Mouse (Mus musculus): ENCODE data around the gene Csf2. TPM values are rescaled to one million over a fixed set of nuclear protein-coding genes. Genes with fewer than 3 reads are reported as not detected.

The Csf2 gene
- polyA plus RNA-seq, 1 experiment = not detected

DNA sequence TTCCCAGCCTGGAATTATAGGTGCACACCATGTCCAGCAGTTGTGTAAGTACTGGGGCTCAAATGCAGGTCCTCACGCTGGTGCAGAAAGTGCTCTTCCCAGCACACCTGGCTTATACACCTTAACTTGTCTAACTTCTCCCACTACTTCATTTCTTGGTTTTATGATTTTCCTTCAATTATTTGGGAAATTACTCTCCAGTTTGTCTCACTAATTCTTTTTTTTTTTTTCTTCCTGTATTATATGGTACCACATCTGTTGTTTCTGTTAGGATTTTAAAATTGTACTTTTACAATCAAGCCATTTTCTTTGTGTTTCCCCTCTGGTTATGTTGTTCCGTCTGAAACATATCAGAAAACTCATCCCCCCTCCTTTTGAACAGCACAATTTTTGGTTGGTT is 44.7 kb downstream of the Csf2 start:
- Histone ChIP-seq H3K4me3 (no peak overlapping the region), H3K4me2 (ENCODE audit: low read depth) (no peak overlapping the region), H3K79me2 (ENCODE audit: control insufficient read depth, insufficient read depth) (no peaks in the 10 kb centered on the region), H3K27me3 (ENCODE audit: control insufficient read depth, insufficient read depth, insufficient read length) (no peaks in the 10 kb centered on the region), H3ac (ENCODE audit: control insufficient read depth, insufficient read length) (no peak overlapping the region), H3K36me3 (ENCODE audit: control insufficient read depth, insufficient read depth) (no peaks in the 10 kb centered on the region)
- TF ChIP-seq USF1 (IDR thresholded peaks at IDR 0.05; ENCODE audit: low read depth) (no peak), TCF12 (IDR thresholded peaks at IDR 0.05; ENCODE audit: insufficient read depth, poor library complexity, severe bottlenecking) (no peak), MAX (IDR thresholded peaks at IDR 0.05; ENCODE audit: low read depth) (no peak), E2F4 (IDR thresholded peaks at IDR 0.05; ENCODE audit: insufficient read depth) (no peak), MYOD1 (IDR thresholded peaks at IDR 0.05; ENCODE audit: control insufficient read depth in 1 of 3, insufficient read length in 2 of 3, low read depth in 2 of 3) (no peak), POLR2A (IDR thresholded peaks at IDR 0.05; ENCODE audit: insufficient read length, low read depth) (no peak), POLR2AphosphoS2 (IDR thresholded peaks at IDR 0.05; ENCODE audit: insufficient read length, low read depth) (no peak), REST (IDR thresholded peaks at IDR 0.05; ENCODE audit: insufficient read depth, insufficient read length) (no peak), MYOG (IDR thresholded peaks at IDR 0.05; ENCODE audit: control insufficient read depth in 1 of 3, insufficient read depth in 1 of 3, insufficient read length in 2 of 3, low read depth in 2 of 3) (no peak), CEBPB (IDR thresholded peaks at IDR 0.05; ENCODE audit: insufficient read depth, poor library complexity, severe bottlenecking) (no peak)

DNA sequence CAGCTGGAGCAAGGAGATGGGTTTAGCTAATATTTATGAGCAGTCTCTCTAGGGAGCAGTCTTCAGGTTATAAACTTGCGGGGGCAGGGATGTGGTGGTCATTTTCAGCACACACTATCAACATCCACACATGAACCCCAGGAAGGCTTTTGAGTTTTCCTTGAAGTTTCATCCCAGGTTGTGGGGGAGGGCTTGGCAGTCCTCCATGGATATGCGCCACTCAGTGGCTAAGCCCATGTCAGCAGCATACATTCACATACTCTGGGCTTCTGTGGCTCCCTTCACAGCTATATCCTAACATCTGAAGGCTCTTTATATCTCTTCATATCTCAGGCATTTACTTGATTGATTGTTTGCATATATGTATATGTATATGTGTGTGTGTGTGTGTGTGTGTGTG is 46.3 kb downstream of the Csf2 start:
- no peak overlapping the region for H3K4me2 ChIP-seq (ENCODE audit: low read depth)
- no peaks in the 10 kb centered on the region for H3K27me3 ChIP-seq (ENCODE audit: control insufficient read depth, insufficient read depth, insufficient read length)
- H3K79me2 ChIP-seq (ENCODE audit: control insufficient read depth, insufficient read depth) = no peaks in the 10 kb centered on the region
- H3K4me3 ChIP-seq = no peak overlapping the region
- no peaks in the 10 kb centered on the region for H3K36me3 ChIP-seq (ENCODE audit: control insufficient read depth, insufficient read depth)
- TF ChIP-seq CEBPB (IDR thresholded peaks at IDR 0.05; ENCODE audit: insufficient read depth, poor library complexity, severe bottlenecking) (no peak), MAX (IDR thresholded peaks at IDR 0.05; ENCODE audit: low read depth) (no peak), SRF (IDR thresholded peaks at IDR 0.05; ENCODE audit: control insufficient read depth, insufficient read length, low read depth) (no peak), REST (IDR thresholded peaks at IDR 0.05; ENCODE audit: insufficient read depth, insufficient read length) (no peak), TCF12 (IDR thresholded peaks at IDR 0.05; ENCODE audit: insufficient read depth, poor library complexity, severe bottlenecking) (no peak), E2F4 (IDR thresholded peaks at IDR 0.05; ENCODE audit: insufficient read depth) (no peak)
- H3ac ChIP-seq (ENCODE audit: control insufficient read depth, insufficient read length) = no peak overlapping the region

DNA sequence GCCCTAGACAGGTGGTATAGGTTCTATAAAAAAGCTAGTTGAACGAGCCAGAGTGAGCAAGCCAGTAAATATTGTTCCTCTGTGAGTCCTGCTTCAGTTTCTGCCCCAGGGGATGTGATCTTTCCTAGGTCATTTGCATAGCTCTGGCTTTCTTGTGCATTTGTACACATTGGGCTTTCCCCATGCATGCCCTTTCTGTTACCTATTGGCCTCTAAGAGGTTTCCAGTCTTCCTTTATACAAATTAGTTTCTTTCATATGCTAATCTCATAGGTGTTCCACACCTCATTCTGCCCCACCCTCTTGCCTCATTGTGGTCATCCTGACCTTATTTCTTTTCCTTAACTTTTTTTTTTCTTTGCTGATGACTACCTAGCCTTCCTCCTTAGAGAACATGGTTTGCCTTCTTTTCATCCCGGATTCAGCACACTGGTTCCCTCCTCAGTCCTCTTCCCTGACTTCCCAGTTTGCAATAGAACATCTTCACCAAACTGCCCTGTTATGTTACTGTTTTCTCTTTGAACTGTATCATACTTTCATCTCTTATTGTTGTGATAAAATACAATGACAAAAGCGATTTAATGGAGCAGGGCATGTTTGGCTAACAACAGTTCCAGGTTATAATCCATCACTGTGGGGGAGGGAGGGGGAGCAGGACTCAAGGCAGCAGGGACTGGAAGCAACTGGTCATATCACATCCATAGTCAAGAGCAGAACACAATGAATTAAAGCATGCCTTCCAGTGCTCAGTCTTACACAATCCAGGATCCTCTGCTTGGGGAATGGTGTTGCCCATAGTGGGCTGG is 47.4 kb downstream of the Csf2 start:
- no peaks in the 10 kb centered on the region for H3K79me2 ChIP-seq (ENCODE audit: control insufficient read depth, insufficient read depth)
- no peaks in the 10 kb centered on the region for H3K36me3 ChIP-seq (ENCODE audit: control insufficient read depth, insufficient read depth)
- no peak overlapping the region for H3K4me2 ChIP-seq (ENCODE audit: low read depth)
- H3ac ChIP-seq (ENCODE audit: control insufficient read depth, insufficient read length) = no peak overlapping the region
- H3K27me3 ChIP-seq (ENCODE audit: control insufficient read depth, insufficient read depth, insufficient read length) = no peaks in the 10 kb centered on the region
- TF ChIP-seq MAX (IDR thresholded peaks at IDR 0.05; ENCODE audit: low read depth) = no peak
- TF ChIP-seq MYOD1 (IDR thresholded peaks at IDR 0.05; ENCODE audit: control insufficient read depth in 1 of 3, insufficient read length in 2 of 3, low read depth in 2 of 3) = no peak
- no peak for TF ChIP-seq POLR2A (IDR thresholded peaks at IDR 0.05; ENCODE audit: insufficient read length, low read depth)
- no peak for TF ChIP-seq POLR2AphosphoS2 (IDR thresholded peaks at IDR 0.05; ENCODE audit: insufficient read length, low read depth)
- TF ChIP-seq SRF (IDR thresholded peaks at IDR 0.05; ENCODE audit: control insufficient read depth, insufficient read length, low read depth) = no peak
- TF ChIP-seq MYOG (IDR thresholded peaks at IDR 0.05; ENCODE audit: control insufficient read depth in 1 of 3, insufficient read depth in 1 of 3, insufficient read length in 2 of 3, low read depth in 2 of 3) = no peak
- TF ChIP-seq TCF3 (IDR thresholded peaks at IDR 0.05; ENCODE audit: insufficient read length, low read depth) = no peak
- TF ChIP-seq CEBPB (IDR thresholded peaks at IDR 0.05; ENCODE audit: insufficient read depth, poor library complexity, severe bottlenecking) = no peak
- no peak for TF ChIP-seq USF1 (IDR thresholded peaks at IDR 0.05; ENCODE audit: low read depth)
- TF ChIP-seq E2F4 (IDR thresholded peaks at IDR 0.05; ENCODE audit: insufficient read depth) = no peak
- TF ChIP-seq REST (IDR thresholded peaks at IDR 0.05; ENCODE audit: insufficient read depth, insufficient read length) = no peak
- TF ChIP-seq TCF12 (IDR thresholded peaks at IDR 0.05; ENCODE audit: insufficient read depth, poor library complexity, severe bottlenecking) = no peak
- no peak overlapping the region for H3K4me3 ChIP-seq

DNA sequence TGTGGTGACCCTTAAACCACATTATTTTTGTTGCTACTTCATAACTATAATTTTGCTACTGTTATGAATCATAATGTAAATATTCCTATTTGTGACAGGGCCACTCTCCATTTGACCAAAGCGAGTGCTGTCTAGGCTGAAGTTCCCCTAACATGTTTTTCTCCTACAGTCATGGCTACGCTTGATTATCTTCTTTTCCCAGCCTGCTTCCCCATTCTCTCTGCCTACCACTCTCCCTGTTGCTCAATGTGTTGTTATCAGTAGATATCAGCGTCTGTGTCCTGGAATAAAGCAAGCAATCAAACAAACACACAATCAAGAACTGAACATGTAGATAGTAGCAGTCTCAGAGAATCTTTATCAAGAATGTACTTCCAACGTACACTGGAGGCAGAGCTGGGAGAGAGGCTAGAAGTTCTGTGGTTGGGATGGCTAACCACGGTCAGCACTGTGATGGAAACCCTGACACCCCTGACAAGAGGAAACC is 48.1 kb downstream of the Csf2 start:
- no peak overlapping the region for H3ac ChIP-seq (ENCODE audit: control insufficient read depth, insufficient read length)
- no peaks in the 10 kb centered on the region for H3K36me3 ChIP-seq (ENCODE audit: control insufficient read depth, insufficient read depth)
- no peak overlapping the region for H3K4me3 ChIP-seq
- no peak for TF ChIP-seq USF1 (IDR thresholded peaks at IDR 0.05; ENCODE audit: low read depth)
- no peak for TF ChIP-seq MAX (IDR thresholded peaks at IDR 0.05; ENCODE audit: low read depth)
- no peak for TF ChIP-seq MYOD1 (IDR thresholded peaks at IDR 0.05; ENCODE audit: control insufficient read depth in 1 of 3, insufficient read length in 2 of 3, low read depth in 2 of 3)
- no peak for TF ChIP-seq POLR2A (IDR thresholded peaks at IDR 0.05; ENCODE audit: insufficient read length, low read depth)
- no peak for TF ChIP-seq E2F4 (IDR thresholded peaks at IDR 0.05; ENCODE audit: insufficient read depth)
- no peak for TF ChIP-seq POLR2AphosphoS2 (IDR thresholded peaks at IDR 0.05; ENCODE audit: insufficient read length, low read depth)
- no peak for TF ChIP-seq REST (IDR thresholded peaks at IDR 0.05; ENCODE audit: insufficient read depth, insufficient read length)
- TF ChIP-seq CEBPB (IDR thresholded peaks at IDR 0.05; ENCODE audit: insufficient read depth, poor library complexity, severe bottlenecking) = no peak
- H3K27me3 ChIP-seq (ENCODE audit: control insufficient read depth, insufficient read depth, insufficient read length) = no peaks in the 10 kb centered on the region
- no peak overlapping the region for H3K4me2 ChIP-seq (ENCODE audit: low read depth)
- H3K79me2 ChIP-seq (ENCODE audit: control insufficient read depth, insufficient read depth) = no peaks in the 10 kb centered on the region

Other genes with a start within 250 kb of the Csf2 start
- 2.0 TPM for gene Slc22a4, start 221.6 kb downstream of the Csf2 start, polyA plus RNA-seq (2012; fragmentation: generic; extraction: Trizol)
- gene Pdlim4, start 180.7 kb downstream of the Csf2 start, polyA plus RNA-seq (2012; fragmentation: generic; extraction: Trizol) = 469 TPM
- 89.0 TPM for gene P4ha2, start 149.6 kb downstream of the Csf2 start, polyA plus RNA-seq (2012; fragmentation: generic; extraction: Trizol)
- gene Il3, start 17.6 kb upstream of the Csf2 start, polyA plus RNA-seq (2012; fragmentation: generic; extraction: Trizol) = not detected
- 17.6 TPM for gene Acsl6, start 54.1 kb upstream of the Csf2 start, polyA plus RNA-seq (2012; fragmentation: generic; extraction: Trizol)
- not detected for gene Meikin, start 121.0 kb upstream of the Csf2 start, polyA plus RNA-seq (2012; fragmentation: generic; extraction: Trizol)
- 3.9 TPM for gene Fnip1, start 188.5 kb upstream of the Csf2 start, polyA plus RNA-seq (2012; fragmentation: generic; extraction: Trizol)

All from myocyte (in vitro differentiated cells).